Mouse (Mus musculus): ENCODE results near the gene Dnaaf3. TPM values are rescaled to one million over a fixed set of nuclear protein-coding genes. Genes with fewer than 3 reads are reported as not detected.
A peak's percentile ranks its signal among the peaks of the same experiment; 100 is the strongest.
"Not testable (repeated sequence)": the region's sequence is repeated elsewhere in the genome, so short reads cannot be mapped to it uniquely, and the experiment has no call there.

The Dnaaf3 gene
- polyA plus RNA-seq, 1 experiment from 2014 or later, result 0.19 TPM

DNA sequence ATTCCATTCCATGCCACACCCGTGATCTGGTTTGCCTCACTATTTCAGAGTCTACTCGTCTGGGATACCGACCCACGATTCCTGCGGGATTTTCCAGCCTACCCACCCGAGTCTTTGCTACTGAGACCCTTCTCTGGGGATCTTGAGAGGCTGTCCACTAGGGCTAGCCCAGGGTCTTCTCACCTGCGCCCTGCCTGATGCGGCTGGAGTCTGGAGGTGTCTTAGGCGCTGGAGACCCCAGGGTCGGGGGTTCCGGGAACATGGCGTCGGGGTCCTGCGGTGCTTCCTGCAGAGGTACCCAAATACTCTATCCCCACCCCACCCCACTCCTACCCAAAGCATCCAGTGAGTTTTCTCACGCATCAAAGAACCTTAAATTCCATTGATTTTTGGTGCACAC lies 13.8 kb upstream of the Dnaaf3 start:
- no peaks in the 10 kb centered on the region for H3K36me3 ChIP-seq (ENCODE audit: control insufficient read depth, insufficient read depth)
- peaks cover 3% of the 10 kb centered on the region for H3K4me1 ChIP-seq (ENCODE audit: control insufficient read depth, low read depth, low read length)
- H3K27me3 ChIP-seq (ENCODE audit: control insufficient read depth, insufficient read depth, low read depth, low read length), result peaks cover 11% of the 10 kb centered on the region
- H3K4me3 ChIP-seq (ENCODE audit: low read depth, low read length), result no peak overlapping the region
- no peak overlapping the region for H3K27ac ChIP-seq (ENCODE audit: low read length)
- no peak overlapping the region for H3K9ac ChIP-seq (ENCODE audit: low read depth, low read length)
- no peak overlapping the region for H3K4me2 ChIP-seq (ENCODE audit: low read depth, low read length)
- H3K9me3 ChIP-seq (replicated peaks; ENCODE audit: control insufficient read depth, low read length), result no peaks in the 10 kb centered on the region
- ATAC-seq (ENCODE audit: low read depth), result no peak
- WGBS (ENCODE audit: insufficient replicate concordance), result 61% methylated on average over 15 of the region's 15 CpGs

DNA sequence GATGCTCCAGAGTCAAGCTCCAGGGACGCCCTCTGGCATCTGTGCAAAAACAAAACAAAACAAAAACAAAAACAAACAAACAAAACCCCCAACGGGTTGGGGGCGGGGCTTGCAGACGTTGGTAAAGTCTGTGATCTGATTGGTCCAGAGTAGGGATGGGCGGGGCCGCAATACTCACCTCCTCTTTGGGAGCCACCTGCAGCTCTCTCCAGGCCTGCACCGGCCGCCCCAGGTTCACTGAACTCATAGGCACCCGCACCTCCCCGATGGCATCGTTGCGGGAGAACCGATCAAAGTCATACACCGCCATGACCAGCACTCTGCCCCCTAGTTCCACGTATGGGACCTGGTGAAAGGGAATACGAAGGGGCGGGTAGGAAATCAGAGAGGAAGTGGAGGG lies 9.8 kb upstream of the Dnaaf3 start:
- 40% methylated on average over 17 of the region's 17 CpGs for WGBS (ENCODE audit: insufficient replicate concordance)
- no peak for ATAC-seq (ENCODE audit: low read depth)
- H3K9ac ChIP-seq (ENCODE audit: low read depth, low read length), result no peak overlapping the region
- H3K4me1 ChIP-seq (ENCODE audit: control insufficient read depth, low read depth, low read length), result no peaks in the 10 kb centered on the region
- H3K36me3 ChIP-seq (ENCODE audit: control insufficient read depth, insufficient read depth), result no peaks in the 10 kb centered on the region
- H3K27me3 ChIP-seq (ENCODE audit: control insufficient read depth, insufficient read depth, low read depth, low read length), result peaks cover 7% of the 10 kb centered on the region
- H3K4me3 ChIP-seq (ENCODE audit: low read depth, low read length), result no peak overlapping the region
- H3K27ac ChIP-seq (ENCODE audit: low read length), result no peak overlapping the region
- no peak overlapping the region for H3K4me2 ChIP-seq (ENCODE audit: low read depth, low read length)
- no peaks in the 10 kb centered on the region for H3K9me3 ChIP-seq (replicated peaks; ENCODE audit: control insufficient read depth, low read length)

GRCm38 (mm10) chr7:4541344-4541743 lies 9.1 kb upstream of the Dnaaf3 start:
- H3K36me3 ChIP-seq (ENCODE audit: control insufficient read depth, insufficient read depth), result no peaks in the 10 kb centered on the region
- 52% methylated on average over 5 of the region's 5 CpGs for WGBS (ENCODE audit: insufficient replicate concordance)
- ATAC-seq (ENCODE audit: low read depth), result no peak
- H3K9me3 ChIP-seq (replicated peaks; ENCODE audit: control insufficient read depth, low read length), result no peaks in the 10 kb centered on the region
- peaks cover under 1% of the 10 kb centered on the region; the same call in 1 of the 2 replicates for H3K27me3 ChIP-seq (ENCODE audit: control insufficient read depth, insufficient read depth, low read depth, low read length)
- no peak overlapping the region for H3K4me2 ChIP-seq (ENCODE audit: low read depth, low read length)
- no peaks in the 10 kb centered on the region for H3K4me1 ChIP-seq (ENCODE audit: control insufficient read depth, low read depth, low read length)
- H3K4me3 ChIP-seq (ENCODE audit: low read depth, low read length), result no peak overlapping the region
- no peak overlapping the region for H3K9ac ChIP-seq (ENCODE audit: low read depth, low read length)
- H3K27ac ChIP-seq (ENCODE audit: low read length), result no peak overlapping the region

- no peak overlapping the region for H3K27ac ChIP-seq (ENCODE audit: low read length)
- no peaks in the 10 kb centered on the region for H3K4me1 ChIP-seq (ENCODE audit: control insufficient read depth, low read depth, low read length)
- no peak for ATAC-seq (ENCODE audit: low read depth)
- no peaks in the 10 kb centered on the region for H3K9me3 ChIP-seq (replicated peaks; ENCODE audit: control insufficient read depth, low read length)
- H3K9ac ChIP-seq (ENCODE audit: low read depth, low read length), result no peak overlapping the region
- no peak overlapping the region for H3K4me2 ChIP-seq (ENCODE audit: low read depth, low read length)
- WGBS (ENCODE audit: insufficient replicate concordance), result 60% methylated on average over 2 of the region's 2 CpGs
- H3K27me3 ChIP-seq (ENCODE audit: control insufficient read depth, insufficient read depth, low read depth, low read length), result no peaks in the 10 kb centered on the region; the same call in none of the 2 replicates
- H3K4me3 ChIP-seq (ENCODE audit: low read depth, low read length), result no peak overlapping the region
- H3K36me3 ChIP-seq (ENCODE audit: control insufficient read depth, insufficient read depth), result no peaks in the 10 kb centered on the region
Observed at GRCm38 (mm10) chr7:4539019-4539418, 6.8 kb upstream of the Dnaaf3 start.

DNA sequence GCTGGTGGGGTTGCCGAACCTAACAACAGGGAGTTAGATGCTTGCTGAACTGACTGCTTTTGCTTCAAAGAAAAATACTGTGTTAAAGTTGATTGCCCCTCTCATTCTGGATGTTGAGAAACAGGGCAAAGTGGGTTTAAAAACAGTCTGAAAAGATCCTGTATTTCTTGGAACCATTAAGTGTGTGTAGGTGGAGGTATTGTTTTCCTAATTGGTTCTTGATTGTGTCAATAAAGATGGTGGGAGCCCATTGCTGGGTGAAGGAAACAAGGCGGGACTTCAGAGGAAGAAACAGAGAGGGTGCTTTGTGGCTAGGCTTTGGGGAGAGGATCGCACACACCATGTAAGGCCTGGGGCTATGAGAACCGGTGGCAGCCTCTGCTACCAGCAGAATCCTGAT lies 4.9 kb upstream of the Dnaaf3 start:
- no peaks in the 10 kb centered on the region for H3K9me3 ChIP-seq (replicated peaks; ENCODE audit: control insufficient read depth, low read length)
- H3K4me2 ChIP-seq (ENCODE audit: low read depth, low read length), result no peak overlapping the region
- no peaks in the 10 kb centered on the region for H3K36me3 ChIP-seq (ENCODE audit: control insufficient read depth, insufficient read depth)
- ATAC-seq (ENCODE audit: low read depth), result no peak
- WGBS (ENCODE audit: insufficient replicate concordance), result 36% methylated on average over 4 of the region's 4 CpGs
- no peak overlapping the region for H3K4me3 ChIP-seq (ENCODE audit: low read depth, low read length)
- H3K4me1 ChIP-seq (ENCODE audit: control insufficient read depth, low read depth, low read length), result no peaks in the 10 kb centered on the region
- H3K27ac ChIP-seq (ENCODE audit: low read length), result no peak overlapping the region
- no peak overlapping the region for H3K9ac ChIP-seq (ENCODE audit: low read depth, low read length)
- H3K27me3 ChIP-seq (ENCODE audit: control insufficient read depth, insufficient read depth, low read depth, low read length), result peaks cover 3% of the 10 kb centered on the region

DNA sequence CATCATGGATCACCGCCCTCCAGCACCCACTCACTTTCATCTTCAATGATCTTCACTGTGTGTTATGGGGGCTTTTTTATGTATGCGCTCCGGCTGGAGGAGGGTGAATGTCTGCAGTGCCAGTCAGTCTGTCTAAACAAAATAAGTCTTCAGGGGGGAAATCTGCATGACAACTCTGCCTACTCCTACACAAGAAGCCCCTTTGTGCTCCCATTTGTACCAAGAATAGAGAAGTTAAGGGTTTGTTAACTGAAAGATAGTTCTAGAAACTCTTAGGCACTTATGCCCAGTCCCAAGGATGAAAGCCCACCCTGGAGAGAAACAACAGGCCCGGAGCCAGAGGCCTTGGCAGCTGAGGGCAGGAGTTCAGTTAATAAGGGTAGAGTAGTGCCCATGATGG lies 4.1 kb upstream of the Dnaaf3 start:
- H3K9ac ChIP-seq (ENCODE audit: low read depth, low read length), result no peak overlapping the region
- H3K27me3 ChIP-seq (ENCODE audit: control insufficient read depth, insufficient read depth, low read depth, low read length), result peaks cover 8% of the 10 kb centered on the region
- H3K27ac ChIP-seq (ENCODE audit: low read length), result no peak overlapping the region
- no peaks in the 10 kb centered on the region for H3K36me3 ChIP-seq (ENCODE audit: control insufficient read depth, insufficient read depth)
- H3K4me2 ChIP-seq (ENCODE audit: low read depth, low read length), result no peak overlapping the region
- ATAC-seq (ENCODE audit: low read depth), result no peak
- 81% methylated on average over 4 of the region's 4 CpGs for WGBS (ENCODE audit: insufficient replicate concordance)
- no peaks in the 10 kb centered on the region for H3K4me1 ChIP-seq (ENCODE audit: control insufficient read depth, low read depth, low read length)
- H3K9me3 ChIP-seq (replicated peaks; ENCODE audit: control insufficient read depth, low read length), result no peaks in the 10 kb centered on the region
- H3K4me3 ChIP-seq (ENCODE audit: low read depth, low read length), result no peak overlapping the region

DNA sequence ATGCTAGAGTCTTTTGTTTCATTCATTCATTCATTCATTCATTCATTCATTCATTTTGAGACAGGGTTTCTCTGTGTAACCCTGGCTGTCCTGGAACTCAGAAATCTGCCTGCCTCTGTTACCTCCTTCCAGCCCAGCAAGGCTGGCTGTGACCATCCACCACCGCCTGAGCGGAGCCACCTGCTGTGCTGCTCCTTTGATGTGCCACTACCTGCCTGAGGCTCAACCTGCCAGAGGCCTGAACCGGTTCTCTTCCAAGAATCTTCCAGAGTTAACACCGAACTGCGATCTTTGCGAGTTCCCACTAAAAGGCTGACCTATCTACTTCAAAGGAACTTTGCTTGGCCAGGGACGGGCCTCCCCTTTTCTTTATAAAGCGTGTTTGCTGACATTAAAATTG lies 2.1 kb downstream of the Dnaaf3 start:
- ATAC-seq (ENCODE audit: low read depth); H3K4me1 ChIP-seq (ENCODE audit: control insufficient read depth, low read depth, low read length); H3K4me2 ChIP-seq (ENCODE audit: low read depth, low read length); H3K27me3 ChIP-seq (ENCODE audit: control insufficient read depth, insufficient read depth, low read depth, low read length); H3K36me3 ChIP-seq (ENCODE audit: control insufficient read depth, insufficient read depth); H3K27ac ChIP-seq (ENCODE audit: low read length); H3K4me3 ChIP-seq (ENCODE audit: low read depth, low read length); H3K9ac ChIP-seq (ENCODE audit: low read depth, low read length); H3K9me3 ChIP-seq (replicated peaks; ENCODE audit: control insufficient read depth, low read length): not testable (repeated sequence)
- WGBS (ENCODE audit: insufficient replicate concordance), result 60% methylated on average over 7 of the region's 8 CpGs

DNA sequence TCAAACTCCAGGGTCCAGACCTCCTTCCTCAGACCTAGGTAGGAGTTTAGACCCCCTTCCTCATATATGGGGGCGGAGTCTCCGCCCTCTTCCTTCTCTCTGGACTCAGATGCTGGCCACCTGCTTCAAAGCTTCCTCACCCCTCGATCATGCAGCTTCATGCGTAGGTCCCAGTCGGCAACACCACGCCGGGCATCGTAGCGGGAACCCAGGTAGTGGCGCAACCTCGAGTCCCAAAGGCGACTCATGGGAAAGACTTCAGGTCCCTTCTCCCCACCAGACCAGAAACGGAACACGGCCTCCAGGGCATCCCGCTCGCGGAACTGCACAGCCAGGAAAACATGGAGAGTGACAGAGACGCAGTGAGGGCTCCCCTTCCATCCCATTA lies 5.0 kb downstream of the Dnaaf3 start:
- WGBS (ENCODE audit: insufficient replicate concordance), result 61% methylated on average over 18 of the region's 18 CpGs
- H3K4me1 ChIP-seq (ENCODE audit: control insufficient read depth, low read depth, low read length), result no peaks in the 10 kb centered on the region; the same call in none of the 2 replicates
- no peak overlapping the region for H3K4me3 ChIP-seq (ENCODE audit: low read depth, low read length)
- no peaks in the 10 kb centered on the region for H3K36me3 ChIP-seq (ENCODE audit: control insufficient read depth, insufficient read depth)
- H3K27me3 ChIP-seq (ENCODE audit: control insufficient read depth, insufficient read depth, low read depth, low read length), result peaks cover 7% of the 10 kb centered on the region
- ATAC-seq (ENCODE audit: low read depth), result no peak
- peak overlapping the region; percentile 45 for H3K4me2 ChIP-seq (ENCODE audit: low read depth, low read length)
- no peak overlapping the region for H3K9ac ChIP-seq (ENCODE audit: low read depth, low read length)
- no peaks in the 10 kb centered on the region for H3K9me3 ChIP-seq (replicated peaks; ENCODE audit: control insufficient read depth, low read length)
- no peak overlapping the region for H3K27ac ChIP-seq (ENCODE audit: low read length)

DNA sequence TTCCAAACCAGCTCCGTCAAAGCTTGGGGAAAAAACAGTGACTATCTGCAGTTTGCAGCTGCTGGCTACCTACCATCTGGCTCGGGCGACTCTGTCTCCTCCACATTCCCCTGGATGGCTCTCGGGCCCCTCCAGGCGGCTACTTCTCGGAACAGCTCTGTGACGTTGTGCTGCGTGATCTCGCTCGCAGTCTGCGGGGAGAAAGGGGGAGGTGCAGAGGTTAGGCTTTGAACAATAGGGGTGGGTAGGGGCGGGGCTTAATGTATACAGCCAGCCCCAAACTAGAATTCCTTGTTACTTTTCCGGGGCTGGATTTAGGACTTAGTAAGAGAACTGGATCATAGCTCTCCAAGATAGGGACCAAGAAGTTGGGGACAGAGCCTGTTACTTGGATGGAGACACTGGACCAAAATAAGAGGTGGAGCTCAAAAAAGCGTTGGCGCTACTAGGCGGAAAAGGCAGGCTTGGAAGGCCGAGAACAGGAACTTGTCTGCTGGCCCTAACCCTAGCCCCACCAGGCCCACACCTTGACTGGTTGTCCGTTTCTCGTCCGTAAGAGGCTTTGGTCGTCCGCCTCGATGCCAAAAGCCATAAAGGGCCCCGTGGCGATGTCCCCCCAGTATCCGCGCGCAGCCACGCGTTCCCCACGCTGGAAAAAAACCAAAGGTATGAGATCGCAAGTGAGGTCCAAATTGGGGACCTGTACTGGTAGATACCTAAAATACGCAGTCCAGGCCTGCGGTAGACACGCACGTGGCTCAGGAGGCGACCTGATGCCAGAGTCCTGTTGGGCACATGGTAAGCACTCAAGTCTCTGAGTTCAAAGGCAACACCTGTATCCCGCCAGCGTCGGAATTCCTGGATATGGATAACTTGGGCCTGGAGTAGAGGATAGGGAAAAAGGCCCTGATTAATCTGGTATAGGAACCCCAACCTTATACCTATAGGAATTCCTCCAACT lies 5.6 kb downstream of the Dnaaf3 start:
- 21% methylated on average over 40 of the region's 40 CpGs for WGBS (ENCODE audit: insufficient replicate concordance)
- peak overlapping the region; percentile 45 for H3K4me2 ChIP-seq (ENCODE audit: low read depth, low read length)
- peak; percentile 84 for ATAC-seq (ENCODE audit: low read depth)
- H3K4me1 ChIP-seq (ENCODE audit: control insufficient read depth, low read depth, low read length), result no peaks in the 10 kb centered on the region; the same call in none of the 2 replicates
- H3K27ac ChIP-seq (ENCODE audit: low read length), result no peak overlapping the region
- H3K9me3 ChIP-seq (replicated peaks; ENCODE audit: control insufficient read depth, low read length), result no peaks in the 10 kb centered on the region
- H3K4me3 ChIP-seq (ENCODE audit: low read depth, low read length), result peak overlapping the region; percentile 38
- H3K27me3 ChIP-seq (ENCODE audit: control insufficient read depth, insufficient read depth, low read depth, low read length), result peaks cover 3% of the 10 kb centered on the region
- H3K9ac ChIP-seq (ENCODE audit: low read depth, low read length), result peak overlapping the region; percentile 10; the same call in 1 of the 2 replicates
- no peaks in the 10 kb centered on the region for H3K36me3 ChIP-seq (ENCODE audit: control insufficient read depth, insufficient read depth)

All from liver, embryonic 16.5 days (tissue).